In genomic region chr17:64914302-64914701, GRCm38 (mm10) we compare ENCODE assay signal across 8 mouse cellular contexts.
DNase-seq lines count a peak whose midpoint lies in the region; ATAC-seq and TF ChIP-seq lines count a peak whose summit lies in the region.
"Had no signal": no experiment of that assay in that cellular context is flagged by ENCODE, and none has a peak within 500 bp of the region (broad histone marks: within the 10 kb centered on the region; RNA-seq: fewer than 3 reads in every experiment).

No protein-coding gene starts in this region.

- WGBS in hindbrain, postnatal 0 days = 24% methylated on average over 8 of the region's 8 CpGs
- 43% methylated on average over 8 of the region's 8 CpGs for WGBS in hindbrain, embryonic 13.5 days
- 53% methylated on average over 8 of the region's 8 CpGs for WGBS in hindbrain, embryonic 12.5 days

- TF ChIP-seq POLR2A in brain, embryonic 14.5 days (IDR thresholded peaks at IDR 0.05; ENCODE audit: borderline replicate concordance, extremely low read depth, insufficient read depth, insufficient read length, poor library complexity, severe bottlenecking) = no peak

- H3K4me1 ChIP-seq in hindbrain, postnatal 0 days (ENCODE audit: insufficient read depth, low read length) = peaks cover 5% of the 10 kb centered on the region; the same call in 1 of the 2 replicates
- peaks cover 22% of the 10 kb centered on the region for H3K4me1 ChIP-seq in hindbrain, embryonic 13.5 days (replicated peaks)
- H3K4me1 ChIP-seq in hindbrain, embryonic 12.5 days = peaks cover 23% of the 10 kb centered on the region

- peak; percentile 49 for DNase-seq in hindbrain, postnatal 0 days (ENCODE audit: low spot score)
- DNase-seq in brain, embryonic 14.5 days (ENCODE audit: low read depth) = peak; percentile 81
- DNase-seq in forelimb bud, embryonic 11.5 days (ENCODE audit: low read depth, low spot score) = peak; percentile 17
- peak; percentile 45 to 64 for DNase-seq in lung, adult 18-20 months
- DNase-seq in frontal cortex, adult 2 months (ENCODE audit: extremely low spot score in 1 of 2, low spot score in 1 of 2) = no peak

- no peaks in the 10 kb centered on the region for H3K9me3 ChIP-seq in hindbrain, postnatal 0 days (ENCODE audit: low read length)
- no peaks in the 10 kb centered on the region for H3K9me3 ChIP-seq in hindbrain, embryonic 13.5 days
- H3K9me3 ChIP-seq in hindbrain, embryonic 12.5 days (replicated peaks) = no peaks in the 10 kb centered on the region
- H3K9me3 ChIP-seq: limb, embryonic 13.5 days had no signal

- TF ChIP-seq CTCF in hindbrain, postnatal 0 days (IDR thresholded peaks at IDR 0.05; ENCODE audit: low read depth) = no peak
- TF ChIP-seq CTCF in brain, embryonic 14.5 days (IDR thresholded peaks at IDR 0.05; ENCODE audit: borderline replicate concordance, extremely low read depth, insufficient read depth, insufficient read length) = no peak

- no peaks in the 10 kb centered on the region for H3K27me3 ChIP-seq in hindbrain, postnatal 0 days (ENCODE audit: insufficient read depth, low read length)
- no peaks in the 10 kb centered on the region for H3K27me3 ChIP-seq in hindbrain, embryonic 13.5 days
- no peaks in the 10 kb centered on the region for H3K27me3 ChIP-seq in hindbrain, embryonic 12.5 days
- H3K27me3 ChIP-seq: limb, embryonic 13.5 days had no signal

- no peak overlapping the region for H3K9ac ChIP-seq in hindbrain, postnatal 0 days (replicated peaks; ENCODE audit: low read length)
- no peak overlapping the region for H3K9ac ChIP-seq in hindbrain, embryonic 13.5 days
- no peak overlapping the region for H3K9ac ChIP-seq in hindbrain, embryonic 12.5 days
- H3K9ac ChIP-seq: limb, embryonic 13.5 days had no signal

- no peaks in the 10 kb centered on the region for H3K36me3 ChIP-seq in hindbrain, postnatal 0 days (ENCODE audit: insufficient read depth, low read length)
- H3K36me3 ChIP-seq in hindbrain, embryonic 13.5 days = no peaks in the 10 kb centered on the region
- H3K36me3 ChIP-seq in hindbrain, embryonic 12.5 days = no peaks in the 10 kb centered on the region
- H3K36me3 ChIP-seq: limb, embryonic 13.5 days had no signal

- H3K27ac ChIP-seq in hindbrain, postnatal 0 days = no peak overlapping the region
- H3K27ac ChIP-seq in hindbrain, embryonic 13.5 days = no peak overlapping the region
- H3K27ac ChIP-seq in hindbrain, embryonic 12.5 days = no peak overlapping the region
- H3K27ac ChIP-seq: limb, embryonic 13.5 days had no signal

- ATAC-seq in hindbrain, postnatal 0 days = no peak
- ATAC-seq in hindbrain, embryonic 13.5 days (ENCODE audit: low FRiP score) = no peak
- ATAC-seq in hindbrain, embryonic 12.5 days (ENCODE audit: low FRiP score) = no peak

- H3K4me2 ChIP-seq in hindbrain, postnatal 0 days (ENCODE audit: low read depth, low read length) = no peak overlapping the region
- H3K4me2 ChIP-seq in hindbrain, embryonic 13.5 days = no peak overlapping the region
- H3K4me2 ChIP-seq in hindbrain, embryonic 12.5 days (replicated peaks) = no peak overlapping the region
- H3K4me2 ChIP-seq: limb, embryonic 13.5 days had no signal

- H3K4me3 ChIP-seq in hindbrain, postnatal 0 days (ENCODE audit: low read length) = no peak overlapping the region
- H3K4me3 ChIP-seq in hindbrain, embryonic 13.5 days = no peak overlapping the region
- H3K4me3 ChIP-seq in hindbrain, embryonic 12.5 days = no peak overlapping the region
- H3K4me3 ChIP-seq: limb, embryonic 13.5 days had no signal

Comparison
In these comparisons a context has a peak if more than half of its experiments do, and no peak if none do; other contexts are left out.
1. DNase-seq: peak in hindbrain, postnatal 0 days (single experiment), brain, embryonic 14.5 days (single experiment), forelimb bud, embryonic 11.5 days (single experiment) and lung, adult 18-20 months (2 of 2); none in frontal cortex, adult 2 months (0 of 2).